Mouse (Mus musculus): Measurements from ENCODE around the gene Clec4n. TPM values are rescaled to one million over a fixed set of nuclear protein-coding genes. Genes with fewer than 3 reads are reported as not detected.
"Not testable (repeated sequence)": the region's sequence is repeated elsewhere in the genome, so short reads cannot be mapped to it uniquely, and the experiment has no call there.

Gene Clec4n
- polyA plus RNA-seq, 1 experiment from 2014 or later, result 2.6 TPM

DNA sequence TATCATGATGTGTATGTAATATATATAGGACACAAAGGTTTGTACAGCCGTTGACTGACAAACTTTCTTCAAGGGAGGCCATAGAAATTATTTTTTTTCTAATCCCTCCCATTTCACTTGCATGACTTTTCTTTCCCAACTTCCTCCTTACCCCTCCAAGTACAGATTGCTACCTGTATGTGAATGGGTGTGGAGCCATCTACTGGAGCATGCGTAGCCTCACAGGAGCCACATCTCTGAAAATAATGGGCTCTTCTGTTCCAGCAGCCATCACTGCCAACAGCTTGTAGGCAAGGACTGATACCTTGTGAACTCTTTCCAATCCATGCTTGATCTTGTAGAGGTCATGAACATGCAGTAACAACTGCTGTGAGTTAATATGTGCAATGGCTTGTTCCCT is 19.2 kb downstream of the Clec4n start:
- H3K4me2 ChIP-seq (ENCODE audit: low read length); H3K4me1 ChIP-seq (ENCODE audit: control insufficient read depth, insufficient read depth, low read length); H3K27ac ChIP-seq (replicated peaks; ENCODE audit: low read depth, low read length); H3K36me3 ChIP-seq (ENCODE audit: control insufficient read depth, insufficient read depth, low read length); H3K27me3 ChIP-seq (ENCODE audit: control insufficient read depth, insufficient read depth, low read length); ATAC-seq (ENCODE audit: low FRiP score, low TSS enrichment); H3K9me3 ChIP-seq (ENCODE audit: control insufficient read depth, low read length); DNase-seq; H3K9ac ChIP-seq (replicated peaks; ENCODE audit: low read length); H3K4me3 ChIP-seq (replicated peaks; ENCODE audit: low read depth, low read length): not testable (repeated sequence)
- WGBS, result 89% methylated on average over 2 of the region's 2 CpGs

DNA sequence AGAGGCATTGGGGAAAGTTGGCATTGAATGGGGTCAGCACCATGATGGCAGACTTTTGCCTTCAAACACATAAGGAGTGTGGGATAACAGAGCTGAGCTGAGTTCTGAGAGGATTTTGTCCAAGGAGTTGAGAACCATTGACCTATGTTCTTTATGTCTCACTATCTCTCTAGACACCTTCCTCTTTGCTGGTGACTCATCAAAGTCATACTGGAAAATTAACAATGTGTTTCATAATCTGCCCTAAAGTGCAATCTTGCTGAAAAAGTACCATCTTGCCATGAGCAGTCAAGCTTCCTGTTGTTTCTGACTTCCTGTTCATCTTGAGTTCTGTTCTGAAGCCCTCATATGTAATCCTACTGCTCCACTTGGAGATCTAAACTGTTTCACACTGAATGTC is 23.1 kb downstream of the Clec4n start:
- ATAC-seq (ENCODE audit: low FRiP score, low TSS enrichment) (no peak), DNase-seq (no peak)
- Histone ChIP-seq H3K27ac (replicated peaks; ENCODE audit: low read depth, low read length) (no peak overlapping the region), H3K36me3 (ENCODE audit: control insufficient read depth, insufficient read depth, low read length) (no peaks in the 10 kb centered on the region), H3K9ac (replicated peaks; ENCODE audit: low read length) (no peak overlapping the region), H3K4me1 (ENCODE audit: control insufficient read depth, insufficient read depth, low read length) (no peaks in the 10 kb centered on the region), H3K9me3 (ENCODE audit: control insufficient read depth, low read length) (no peaks in the 10 kb centered on the region), H3K4me3 (replicated peaks; ENCODE audit: low read depth, low read length) (no peak overlapping the region), H3K4me2 (ENCODE audit: low read length) (no peak overlapping the region), H3K27me3 (ENCODE audit: control insufficient read depth, insufficient read depth, low read length) (no peaks in the 10 kb centered on the region)

DNA sequence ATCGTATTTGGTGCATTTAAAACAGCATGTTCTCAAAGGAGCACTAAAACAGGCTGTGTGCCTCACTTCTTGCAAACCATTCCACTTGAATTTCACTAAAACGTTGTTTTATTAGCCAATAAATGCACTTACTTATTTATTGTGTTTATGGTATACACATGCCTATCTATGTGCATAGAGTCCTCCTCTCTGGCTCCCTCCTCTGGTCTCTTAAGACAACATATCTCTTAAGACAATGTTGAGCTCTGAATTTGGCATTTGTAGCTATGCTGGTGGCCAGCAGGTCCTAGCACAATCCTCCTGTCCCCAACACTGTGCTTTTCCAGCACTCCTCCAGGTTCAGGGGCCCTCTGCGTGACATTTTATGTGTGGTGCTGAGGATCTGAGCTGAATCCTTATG is 29.3 kb downstream of the Clec4n start:
- Histone ChIP-seq H3K4me3 (replicated peaks; ENCODE audit: low read depth, low read length) (no peak overlapping the region), H3K9me3 (ENCODE audit: control insufficient read depth, low read length) (no peaks in the 10 kb centered on the region), H3K36me3 (ENCODE audit: control insufficient read depth, insufficient read depth, low read length) (no peaks in the 10 kb centered on the region), H3K4me1 (ENCODE audit: control insufficient read depth, insufficient read depth, low read length) (no peaks in the 10 kb centered on the region), H3K4me2 (ENCODE audit: low read length) (no peak overlapping the region), H3K27me3 (ENCODE audit: control insufficient read depth, insufficient read depth, low read length) (no peaks in the 10 kb centered on the region), H3K9ac (replicated peaks; ENCODE audit: low read length) (no peak overlapping the region), H3K27ac (replicated peaks; ENCODE audit: low read depth, low read length) (no peak overlapping the region)
- 76% methylated on average over 3 of the region's 3 CpGs for WGBS
- DNase-seq (peak; percentile 1), ATAC-seq (ENCODE audit: low FRiP score, low TSS enrichment) (no peak)

DNA sequence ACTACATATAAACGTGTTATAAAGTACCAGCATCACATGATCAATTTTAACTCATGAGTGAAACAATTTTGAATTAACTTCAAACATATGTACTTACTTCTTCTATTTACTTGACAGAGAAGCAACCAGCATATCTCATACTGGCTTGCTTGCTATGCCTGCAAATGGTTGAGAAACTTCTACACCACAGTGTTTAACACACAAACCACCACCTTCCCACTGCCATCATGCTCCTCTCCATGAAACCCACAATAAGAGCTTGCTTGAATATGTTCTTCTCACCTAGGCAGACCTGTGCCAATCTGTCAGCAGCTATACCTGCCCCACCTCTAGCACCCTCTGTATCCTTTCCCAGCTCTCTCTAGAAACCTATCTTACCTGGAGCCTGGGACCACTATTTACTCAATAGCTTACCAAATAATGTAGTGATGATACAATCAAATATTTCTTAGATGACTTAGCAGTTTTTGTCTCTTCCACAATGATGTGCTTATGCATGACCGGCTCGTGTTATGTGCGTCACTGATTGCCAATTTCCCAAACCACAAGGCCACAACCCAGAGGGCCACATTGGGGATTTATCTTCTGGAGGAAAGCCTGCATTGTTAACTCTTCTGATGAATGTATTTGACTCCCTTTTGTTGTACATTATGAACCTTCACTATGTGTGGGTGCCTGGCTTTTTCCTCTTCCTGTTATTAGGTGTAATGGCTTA is 30.4 kb downstream of the Clec4n start:
- H3K9me3 ChIP-seq (ENCODE audit: control insufficient read depth, low read length), result no peaks in the 10 kb centered on the region
- H3K4me1 ChIP-seq (ENCODE audit: control insufficient read depth, insufficient read depth, low read length), result no peaks in the 10 kb centered on the region
- no peak overlapping the region for H3K4me2 ChIP-seq (ENCODE audit: low read length)
- no peaks in the 10 kb centered on the region for H3K27me3 ChIP-seq (ENCODE audit: control insufficient read depth, insufficient read depth, low read length)
- no peak overlapping the region for H3K4me3 ChIP-seq (replicated peaks; ENCODE audit: low read depth, low read length)
- ATAC-seq (ENCODE audit: low FRiP score, low TSS enrichment) (no peak), DNase-seq (no peak)
- 85% methylated on average over 4 of the region's 4 CpGs for WGBS
- H3K36me3 ChIP-seq (ENCODE audit: control insufficient read depth, insufficient read depth, low read length), result no peaks in the 10 kb centered on the region
- no peak overlapping the region for H3K9ac ChIP-seq (replicated peaks; ENCODE audit: low read length)
- no peak overlapping the region for H3K27ac ChIP-seq (replicated peaks; ENCODE audit: low read depth, low read length)

DNA sequence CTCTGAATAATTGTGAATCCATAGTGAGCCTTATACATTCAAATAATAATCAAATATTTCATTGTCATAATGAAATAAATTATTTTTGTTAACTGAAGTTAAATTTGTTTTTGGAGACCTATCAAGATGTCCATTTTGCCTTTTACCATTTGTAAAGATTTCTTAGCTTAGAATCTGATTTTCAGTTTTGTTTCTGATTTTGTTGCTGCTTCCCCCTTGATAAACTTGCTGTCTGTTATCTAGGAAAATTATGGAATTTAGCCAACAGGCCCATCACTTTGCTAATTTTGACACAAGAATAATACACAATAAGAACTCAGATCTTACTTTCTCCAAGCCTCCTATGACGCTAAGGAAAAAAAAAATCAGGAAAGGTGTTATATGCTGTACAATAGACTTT is 31.2 kb downstream of the Clec4n start:
- DNase-seq, result no peak
- H3K4me3 ChIP-seq (replicated peaks; ENCODE audit: low read depth, low read length), result no peak overlapping the region
- ATAC-seq (ENCODE audit: low FRiP score, low TSS enrichment), result no peak
- H3K4me1 ChIP-seq (ENCODE audit: control insufficient read depth, insufficient read depth, low read length), result no peaks in the 10 kb centered on the region
- no peaks in the 10 kb centered on the region for H3K27me3 ChIP-seq (ENCODE audit: control insufficient read depth, insufficient read depth, low read length)
- no peak overlapping the region for H3K9ac ChIP-seq (replicated peaks; ENCODE audit: low read length)
- H3K4me2 ChIP-seq (ENCODE audit: low read length), result no peak overlapping the region
- no peaks in the 10 kb centered on the region for H3K36me3 ChIP-seq (ENCODE audit: control insufficient read depth, insufficient read depth, low read length)
- no peak overlapping the region for H3K27ac ChIP-seq (replicated peaks; ENCODE audit: low read depth, low read length)
- no peaks in the 10 kb centered on the region for H3K9me3 ChIP-seq (ENCODE audit: control insufficient read depth, low read length)
- 90% methylated on average over 1 of the region's 1 CpGs for WGBS

DNA sequence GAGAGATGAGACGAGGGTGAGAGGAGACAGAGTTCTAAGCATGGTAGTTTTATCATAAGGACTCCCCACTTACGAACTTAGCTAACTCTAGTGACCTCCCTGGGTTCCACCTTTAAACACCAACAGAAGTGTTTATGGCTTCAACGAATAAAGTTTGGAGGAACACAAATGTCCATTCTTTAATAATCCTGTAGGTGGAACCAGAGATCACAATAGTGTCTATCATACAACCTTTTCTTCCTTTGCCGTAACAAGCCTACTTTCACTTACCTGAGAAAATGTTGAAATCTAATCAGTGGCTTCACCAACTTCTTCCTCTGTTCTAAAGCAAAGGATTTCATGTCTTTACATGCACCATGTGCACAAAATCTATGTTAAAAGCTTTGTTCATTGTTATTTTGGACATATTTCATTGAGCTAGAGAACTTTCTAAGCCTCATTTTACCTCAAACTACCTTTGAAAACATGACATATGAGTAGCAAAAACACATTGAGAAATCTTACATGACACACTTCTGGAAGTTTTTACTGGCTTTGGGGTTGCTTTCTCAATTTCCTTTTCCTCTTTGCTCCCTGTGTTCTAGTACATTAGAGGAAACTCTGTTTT is 32.0 kb downstream of the Clec4n start, which contains the start of gene Clec4d:
Clec4d (plus strand) TSS at position 557 of the 607 bp plus-strand sequence.
- Histone ChIP-seq H3K9ac (replicated peaks; ENCODE audit: low read length) (no peak within 1 kb of the TSS), H3K27ac (replicated peaks; ENCODE audit: low read depth, low read length) (no peak within 1 kb of the TSS), H3K36me3 (ENCODE audit: control insufficient read depth, insufficient read depth, low read length) (no peaks in the 10 kb centered on the region), H3K4me1 (ENCODE audit: control insufficient read depth, insufficient read depth, low read length) (no peaks in the 10 kb centered on the region), H3K27me3 (ENCODE audit: control insufficient read depth, insufficient read depth, low read length) (no peaks in the 10 kb centered on the region), H3K4me2 (ENCODE audit: low read length) (no peak within 1 kb of the TSS), H3K9me3 (ENCODE audit: control insufficient read depth, low read length) (no peaks in the 10 kb centered on the region), H3K4me3 (replicated peaks; ENCODE audit: low read depth, low read length) (no peak within 1 kb of the TSS)
- DNase-seq (no peak), ATAC-seq (ENCODE audit: low FRiP score, low TSS enrichment) (no peak)
- WGBS, result 78% methylated on average over 4 of the region's 4 CpGs

DNA sequence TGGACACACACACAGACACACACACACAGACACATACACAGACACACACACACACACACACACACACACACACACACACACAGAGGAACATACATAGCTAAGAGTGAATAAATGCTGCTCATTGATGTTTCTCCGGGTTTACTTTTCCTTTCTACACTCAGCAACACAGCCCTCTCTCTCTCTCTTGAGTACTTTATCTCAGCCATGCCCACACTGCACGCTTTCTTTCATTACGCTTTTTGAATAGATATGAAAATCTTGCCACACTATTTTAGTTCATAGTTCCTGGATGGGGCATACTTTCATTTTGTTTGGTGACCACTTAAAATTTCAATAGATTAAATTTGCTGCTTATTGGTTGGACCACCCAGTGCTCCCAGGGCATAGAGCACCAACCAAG is 34.6 kb downstream of the Clec4n start:
- WGBS, result 96% methylated on average over 3 of the region's 3 CpGs
- no peak for ATAC-seq (ENCODE audit: low FRiP score, low TSS enrichment)
- H3K9ac ChIP-seq (replicated peaks; ENCODE audit: low read length), result no peak overlapping the region

DNA sequence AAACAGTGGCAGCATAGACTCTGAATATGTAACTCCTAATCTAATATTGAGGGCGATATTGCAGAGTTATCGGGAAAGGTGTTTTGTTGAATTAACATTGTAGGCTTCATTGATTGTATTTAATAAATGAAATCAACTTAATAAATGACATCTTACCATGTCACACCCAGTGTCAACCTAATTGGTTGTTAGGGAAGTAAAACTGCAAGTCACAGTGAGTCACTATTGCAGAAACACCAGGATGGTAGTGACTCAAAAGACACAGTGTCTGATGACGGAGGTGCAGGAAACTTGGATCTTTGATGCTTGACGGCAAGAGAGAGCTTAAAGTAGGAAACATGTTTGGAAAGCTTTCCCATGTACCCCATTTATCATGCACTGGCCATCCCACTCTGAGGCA is 36.2 kb downstream of the Clec4n start:
- Histone ChIP-seq H3K4me2 (ENCODE audit: low read length) (no peak overlapping the region), H3K9me3 (ENCODE audit: control insufficient read depth, low read length) (no peaks in the 10 kb centered on the region), H3K4me3 (replicated peaks; ENCODE audit: low read depth, low read length) (no peak overlapping the region), H3K4me1 (ENCODE audit: control insufficient read depth, insufficient read depth, low read length) (no peaks in the 10 kb centered on the region), H3K9ac (replicated peaks; ENCODE audit: low read length) (no peak overlapping the region), H3K27ac (replicated peaks; ENCODE audit: low read depth, low read length) (no peak overlapping the region), H3K36me3 (ENCODE audit: control insufficient read depth, insufficient read depth, low read length) (no peaks in the 10 kb centered on the region), H3K27me3 (ENCODE audit: control insufficient read depth, insufficient read depth, low read length) (no peaks in the 10 kb centered on the region)
- WGBS, result 93% methylated on average over 4 of the region's 4 CpGs
- ATAC-seq (ENCODE audit: low FRiP score, low TSS enrichment) (no peak), DNase-seq (no peak)

More for the DNA sequence above, 34.6 kb downstream of the Clec4n start:
- no peak overlapping the region for H3K4me2 ChIP-seq (ENCODE audit: low read length)
- no peak for DNase-seq
- H3K36me3 ChIP-seq (ENCODE audit: control insufficient read depth, insufficient read depth, low read length), result no peaks in the 10 kb centered on the region
- H3K4me1 ChIP-seq (ENCODE audit: control insufficient read depth, insufficient read depth, low read length), result no peaks in the 10 kb centered on the region
- no peaks in the 10 kb centered on the region for H3K27me3 ChIP-seq (ENCODE audit: control insufficient read depth, insufficient read depth, low read length)
- no peaks in the 10 kb centered on the region for H3K9me3 ChIP-seq (ENCODE audit: control insufficient read depth, low read length)
- no peak overlapping the region for H3K4me3 ChIP-seq (replicated peaks; ENCODE audit: low read depth, low read length)
- no peak overlapping the region for H3K27ac ChIP-seq (replicated peaks; ENCODE audit: low read depth, low read length)

DNA sequence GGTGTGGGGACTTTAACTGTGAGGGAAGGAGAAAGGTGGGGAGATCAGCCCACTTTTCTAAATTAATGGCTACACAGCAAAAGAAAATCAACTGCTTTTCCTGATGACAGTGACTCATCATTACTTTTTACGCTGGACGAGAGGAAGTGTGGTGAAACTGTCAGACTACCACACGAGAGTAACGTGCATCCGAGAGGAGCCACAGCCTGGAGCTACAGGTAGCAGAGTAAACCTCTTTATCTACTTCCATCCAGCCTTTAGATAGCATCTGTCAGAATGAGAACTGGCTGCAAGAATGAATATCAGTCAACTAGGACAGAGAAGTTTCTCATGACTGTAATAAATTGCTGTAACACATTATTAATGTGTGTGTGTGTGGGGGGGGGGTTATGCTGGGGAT is 37.3 kb downstream of the Clec4n start:
- H3K9me3 ChIP-seq (ENCODE audit: control insufficient read depth, low read length), result no peaks in the 10 kb centered on the region
- no peak overlapping the region for H3K4me2 ChIP-seq (ENCODE audit: low read length)
- no peak overlapping the region for H3K4me3 ChIP-seq (replicated peaks; ENCODE audit: low read depth, low read length)
- ATAC-seq (ENCODE audit: low FRiP score, low TSS enrichment) (no peak), DNase-seq (no peak)
- no peaks in the 10 kb centered on the region for H3K36me3 ChIP-seq (ENCODE audit: control insufficient read depth, insufficient read depth, low read length)
- H3K4me1 ChIP-seq (ENCODE audit: control insufficient read depth, insufficient read depth, low read length), result no peaks in the 10 kb centered on the region
- WGBS, result 90% methylated on average over 5 of the region's 5 CpGs
- H3K27me3 ChIP-seq (ENCODE audit: control insufficient read depth, insufficient read depth, low read length), result no peaks in the 10 kb centered on the region
- H3K9ac ChIP-seq (replicated peaks; ENCODE audit: low read length), result no peak overlapping the region
- H3K27ac ChIP-seq (replicated peaks; ENCODE audit: low read depth, low read length), result no peak overlapping the region
